Mouse (Mus musculus): ENCODE measurements around the gene Fam163a.

DNA sequence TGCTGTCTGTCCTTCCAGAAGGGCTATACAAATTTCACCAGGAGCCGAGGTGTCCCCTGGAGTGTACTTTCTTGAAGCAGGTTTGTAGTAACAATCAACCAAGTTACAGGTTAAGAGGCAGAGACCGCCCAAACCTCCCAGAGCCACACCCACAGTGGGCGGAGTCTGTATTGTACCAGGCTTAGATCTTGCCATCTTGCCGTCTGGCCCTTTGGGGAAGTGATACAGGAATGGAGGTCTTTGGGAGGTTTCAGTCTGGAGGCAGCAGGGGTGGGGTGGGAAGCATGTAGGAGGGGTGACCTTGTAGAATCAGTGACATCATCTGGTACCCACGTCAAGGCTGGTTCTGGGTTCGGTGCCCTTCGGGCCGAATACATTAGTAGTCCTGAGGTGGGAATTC is 115.3 kb downstream of the Fam163a start:
- TF ChIP-seq CTCF (IDR thresholded peaks at IDR 0.05; ENCODE audit: low read depth, low read length) (no peak), GATA1 (IDR thresholded peaks at IDR 0.05; ENCODE audit: borderline replicate concordance, low read length) (no peak), TAL1 (conservative IDR thresholded peaks at IDR 0.05; ENCODE audit: low read depth, low read length) (no peak)
